Mouse (Mus musculus): ENCODE measurements around the gene Vrk1. TPM values are rescaled to one million over a fixed set of nuclear protein-coding genes. Genes with fewer than 3 reads are reported as not detected.

Gene Vrk1
- polyA plus RNA-seq, 1 experiment from 2014 or later: 110 TPM

- no peak for DNase-seq (ENCODE audit: low spot score)
- no peaks in the 10 kb centered on the region for H3K27me3 ChIP-seq (ENCODE audit: low read depth, poor library complexity, severe bottlenecking)
- no peak overlapping the region for H3K4me3 ChIP-seq
- no peak overlapping the region for H3K27ac ChIP-seq (replicated peaks)
- peaks cover 31% of the 10 kb centered on the region for H3K36me3 ChIP-seq
- no peaks in the 10 kb centered on the region; the same call in 1 of the 2 replicates for H3K9me3 ChIP-seq (replicated peaks)
- H3K4me1 ChIP-seq: no peaks in the 10 kb centered on the region
- WGBS: 90% methylated on average over 9 of the region's 9 CpGs
These were observed 21.9 kb downstream of the Vrk1 start for GRCm38 (mm10) chr12:106031916-106032315.

DNA sequence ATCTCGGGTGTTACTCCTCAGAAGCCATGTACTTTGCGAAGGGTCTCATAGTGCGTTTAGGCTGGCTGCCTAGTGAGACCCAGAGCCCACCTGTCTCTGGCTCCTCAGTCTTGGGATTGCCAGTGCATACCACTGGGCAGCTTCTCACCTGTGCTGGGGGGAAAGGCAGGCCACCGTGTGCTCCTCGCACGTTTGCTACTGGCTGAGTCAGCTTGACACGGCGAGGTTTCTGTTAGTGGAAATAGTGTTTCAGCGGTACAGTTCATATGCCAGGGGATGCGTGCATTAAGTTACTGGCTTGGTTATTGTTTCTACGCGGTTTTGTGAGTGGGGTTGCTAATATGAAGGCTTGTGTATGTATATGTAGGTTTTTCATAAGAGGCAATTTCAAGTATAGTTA, 22.3 kb downstream of the Vrk1 start:
- Histone ChIP-seq H3K4me1 (no peaks in the 10 kb centered on the region), H3K4me3 (no peak overlapping the region), H3K9me3 (replicated peaks) (no peaks in the 10 kb centered on the region; the same call in 1 of the 2 replicates), H3K27ac (replicated peaks) (no peak overlapping the region), H3K27me3 (ENCODE audit: low read depth, poor library complexity, severe bottlenecking) (no peaks in the 10 kb centered on the region), H3K36me3 (peaks cover 31% of the 10 kb centered on the region)
- 94% methylated on average over 12 of the region's 12 CpGs for WGBS
- DNase-seq (ENCODE audit: low spot score): no peak

GRCm38 (mm10) chr12:106034267-106034666, 24.2 kb downstream of the Vrk1 start:
- Histone ChIP-seq H3K4me3 (no peak overlapping the region), H3K36me3 (peaks cover 31% of the 10 kb centered on the region), H3K27ac (replicated peaks) (no peak overlapping the region), H3K9me3 (replicated peaks) (no peaks in the 10 kb centered on the region), H3K27me3 (ENCODE audit: low read depth, poor library complexity, severe bottlenecking) (no peaks in the 10 kb centered on the region), H3K4me1 (no peaks in the 10 kb centered on the region)
- WGBS: 94% methylated on average over 7 of the region's 7 CpGs
- DNase-seq (ENCODE audit: low spot score): no peak

DNA sequence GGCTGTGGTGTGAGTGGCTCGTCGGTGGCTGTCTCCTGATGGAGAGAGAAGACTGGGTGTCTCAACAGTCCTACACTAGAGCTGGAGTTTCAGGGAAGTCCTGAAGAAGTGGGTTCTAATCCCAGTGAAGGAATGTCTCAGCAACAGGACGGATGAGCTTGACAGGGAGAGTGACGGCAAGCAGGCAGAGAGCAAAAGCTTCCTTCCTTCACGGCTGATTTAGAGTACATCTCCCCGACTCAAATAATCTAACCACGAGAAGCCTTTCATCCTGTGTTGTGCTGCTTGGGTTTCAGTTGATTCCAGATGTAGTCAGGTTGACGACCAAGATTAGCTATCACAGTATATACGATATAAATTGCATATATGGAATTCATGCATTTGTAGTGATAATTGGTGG, 24.7 kb downstream of the Vrk1 start:
- no peak for DNase-seq (ENCODE audit: low spot score)

DNA sequence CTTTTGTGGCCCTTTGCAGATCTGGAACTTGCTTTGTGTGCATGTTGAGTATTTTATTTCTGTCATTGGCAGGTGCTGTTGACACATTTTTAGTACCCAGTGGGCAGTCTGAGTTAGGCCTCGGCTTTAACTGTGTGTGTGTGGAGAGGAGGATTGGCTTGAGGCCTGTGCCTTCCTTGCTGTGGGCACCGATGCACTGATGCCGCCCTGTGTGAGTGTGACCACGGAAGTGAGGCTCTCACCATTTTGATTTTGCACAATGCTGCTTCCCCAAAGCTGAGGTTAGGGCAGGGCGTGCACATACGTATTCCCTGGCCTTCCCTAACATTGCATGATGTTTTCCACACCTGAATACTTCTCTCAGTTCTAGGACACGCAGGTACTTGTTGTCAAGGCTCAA, 30.2 kb downstream of the Vrk1 start:
- Histone ChIP-seq H3K4me3 (no peak overlapping the region), H3K4me1 (no peaks in the 10 kb centered on the region), H3K36me3 (peaks cover 84% of the 10 kb centered on the region), H3K27me3 (ENCODE audit: low read depth, poor library complexity, severe bottlenecking) (no peaks in the 10 kb centered on the region), H3K27ac (replicated peaks) (no peak overlapping the region), H3K9me3 (replicated peaks) (no peaks in the 10 kb centered on the region)
- no peak for DNase-seq (ENCODE audit: low spot score)
- 92% methylated on average over 7 of the region's 7 CpGs for WGBS

More for the DNA sequence above, 24.7 kb downstream of the Vrk1 start:
- Histone ChIP-seq H3K9me3 (replicated peaks) (no peaks in the 10 kb centered on the region), H3K27ac (replicated peaks) (no peak overlapping the region), H3K27me3 (ENCODE audit: low read depth, poor library complexity, severe bottlenecking) (no peaks in the 10 kb centered on the region), H3K4me1 (no peaks in the 10 kb centered on the region), H3K4me3 (no peak overlapping the region), H3K36me3 (peaks cover 35% of the 10 kb centered on the region)
- WGBS: 91% methylated on average over 9 of the region's 9 CpGs

DNA sequence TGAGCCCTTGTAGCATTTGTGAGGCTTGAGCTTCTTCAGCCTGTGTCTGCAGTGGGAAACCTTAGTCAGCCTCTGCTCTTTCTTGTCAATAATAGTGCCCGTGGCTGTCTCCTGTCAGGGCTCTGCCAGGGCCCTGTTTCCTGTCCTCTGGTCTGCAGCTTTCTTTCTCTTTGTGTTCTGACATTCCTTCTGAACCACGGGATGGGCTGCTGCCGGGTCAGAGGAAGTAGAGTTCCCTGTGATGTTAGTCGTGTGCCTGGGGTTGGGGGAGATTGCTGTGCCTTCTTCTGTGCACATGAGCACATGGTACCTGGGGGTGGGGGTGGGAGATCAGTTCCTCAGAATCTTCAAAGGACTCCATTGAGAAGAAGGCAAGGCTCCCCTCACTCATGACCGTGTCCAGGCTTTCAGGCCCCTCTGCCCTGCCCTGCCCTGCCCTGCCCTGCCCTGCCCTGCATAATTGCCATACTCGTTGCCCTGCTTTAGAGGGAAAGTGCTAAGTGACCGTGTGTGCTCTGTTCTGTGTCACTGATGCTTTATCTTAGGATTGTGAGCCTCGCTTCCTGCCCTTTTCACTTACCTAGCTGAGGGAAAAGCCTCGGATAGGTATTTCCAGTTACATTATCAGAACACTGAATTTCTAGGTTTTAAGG, 36.2 kb downstream of the Vrk1 start:
- no peaks in the 10 kb centered on the region for H3K27me3 ChIP-seq (ENCODE audit: low read depth, poor library complexity, severe bottlenecking)
- DNase-seq (ENCODE audit: low spot score): no peak
- 57% methylated on average over 9 of the region's 9 CpGs for WGBS

DNA sequence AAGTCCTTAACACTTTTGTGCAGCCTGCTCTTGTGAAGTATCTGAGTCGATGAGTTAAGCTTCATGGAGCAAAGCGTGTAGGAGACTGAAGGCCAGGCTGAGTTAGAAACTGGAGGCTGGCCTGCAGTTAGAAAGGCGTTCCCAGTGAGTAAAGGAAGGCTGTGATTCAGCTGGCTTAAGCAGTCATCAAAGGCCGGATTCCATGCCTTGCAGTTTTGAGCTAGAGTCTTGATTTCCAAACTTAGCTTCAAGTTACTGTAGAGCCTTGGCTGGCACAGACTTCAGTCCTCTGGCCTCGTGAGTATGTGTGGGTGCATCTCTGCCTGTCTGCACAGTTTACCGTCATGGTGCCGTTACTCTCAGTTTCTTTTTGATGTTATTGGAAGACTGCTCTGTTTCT, 42.2 kb downstream of the Vrk1 start:
- H3K27me3 ChIP-seq (ENCODE audit: low read depth, poor library complexity, severe bottlenecking): no peaks in the 10 kb centered on the region
- no peak for DNase-seq (ENCODE audit: low spot score)
- H3K36me3 ChIP-seq: peaks cover 55% of the 10 kb centered on the region
- H3K4me1 ChIP-seq: no peaks in the 10 kb centered on the region
- WGBS: 93% methylated on average over 7 of the region's 7 CpGs
- H3K4me3 ChIP-seq: no peak overlapping the region
- H3K9me3 ChIP-seq (replicated peaks): no peaks in the 10 kb centered on the region
- H3K27ac ChIP-seq (replicated peaks): no peak overlapping the region

More for the DNA sequence above, 36.2 kb downstream of the Vrk1 start:
- Histone ChIP-seq H3K9me3 (replicated peaks) (no peaks in the 10 kb centered on the region), H3K36me3 (peaks cover 67% of the 10 kb centered on the region), H3K4me1 (peaks cover 10% of the 10 kb centered on the region), H3K4me3 (no peak overlapping the region), H3K27ac (replicated peaks) (peak overlapping the region; percentile 65)

- peak; percentile 75 for DNase-seq (ENCODE audit: low spot score)
- WGBS: 53% methylated on average over 6 of the region's 6 CpGs
- no peak overlapping the region for H3K27ac ChIP-seq (replicated peaks)
- H3K4me3 ChIP-seq: no peak overlapping the region
- H3K4me1 ChIP-seq: no peaks in the 10 kb centered on the region
- H3K36me3 ChIP-seq: peaks cover 68% of the 10 kb centered on the region
- no peaks in the 10 kb centered on the region for H3K27me3 ChIP-seq (ENCODE audit: low read depth, poor library complexity, severe bottlenecking)
- no peaks in the 10 kb centered on the region for H3K9me3 ChIP-seq (replicated peaks)
These were observed 45.8 kb downstream of the Vrk1 start for GRCm38 (mm10) chr12:106055799-106056198.

DNA sequence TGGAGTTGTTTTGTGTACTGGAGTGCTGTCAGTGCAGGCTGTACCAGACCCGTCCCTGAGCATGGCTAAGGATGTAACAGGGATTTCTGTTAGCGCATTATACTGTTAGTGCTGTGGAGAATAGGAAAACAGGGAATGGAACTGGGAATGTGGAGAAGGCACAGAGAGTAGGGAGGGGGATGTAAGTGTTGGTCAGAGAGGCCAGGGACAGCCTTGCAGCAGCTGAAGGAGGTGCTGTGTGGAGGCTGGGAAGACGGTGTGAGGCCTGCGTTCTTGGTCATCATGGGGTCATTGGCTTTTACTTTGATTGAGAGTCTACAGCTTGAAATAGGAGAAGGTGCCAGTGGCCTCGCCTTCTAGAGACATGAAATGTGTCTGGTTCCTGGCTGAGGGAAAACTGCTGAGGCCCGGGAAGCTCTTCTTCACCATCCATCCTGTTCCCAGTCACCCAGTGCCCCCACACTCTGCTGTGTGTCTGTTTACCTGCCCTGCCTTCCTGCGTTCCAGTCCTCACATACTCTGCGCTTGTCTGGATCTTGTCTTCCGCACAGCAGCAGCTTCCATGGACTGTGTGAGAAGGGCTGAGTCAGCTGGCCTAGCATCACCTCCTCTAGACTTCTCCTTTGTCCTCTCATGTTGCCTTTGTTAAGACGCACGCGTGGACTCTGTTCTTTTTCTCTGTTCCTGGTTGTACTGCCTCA, 50.0 kb downstream of the Vrk1 start:
- 84% methylated on average over 12 of the region's 12 CpGs for WGBS
- no peaks in the 10 kb centered on the region for H3K4me1 ChIP-seq
- DNase-seq (ENCODE audit: low spot score): no peak
- no peaks in the 10 kb centered on the region for H3K27me3 ChIP-seq (ENCODE audit: low read depth, poor library complexity, severe bottlenecking)
- no peaks in the 10 kb centered on the region for H3K9me3 ChIP-seq (replicated peaks)
- peaks cover 82% of the 10 kb centered on the region for H3K36me3 ChIP-seq
- no peak overlapping the region for H3K27ac ChIP-seq (replicated peaks)
- H3K4me3 ChIP-seq: no peak overlapping the region

DNA sequence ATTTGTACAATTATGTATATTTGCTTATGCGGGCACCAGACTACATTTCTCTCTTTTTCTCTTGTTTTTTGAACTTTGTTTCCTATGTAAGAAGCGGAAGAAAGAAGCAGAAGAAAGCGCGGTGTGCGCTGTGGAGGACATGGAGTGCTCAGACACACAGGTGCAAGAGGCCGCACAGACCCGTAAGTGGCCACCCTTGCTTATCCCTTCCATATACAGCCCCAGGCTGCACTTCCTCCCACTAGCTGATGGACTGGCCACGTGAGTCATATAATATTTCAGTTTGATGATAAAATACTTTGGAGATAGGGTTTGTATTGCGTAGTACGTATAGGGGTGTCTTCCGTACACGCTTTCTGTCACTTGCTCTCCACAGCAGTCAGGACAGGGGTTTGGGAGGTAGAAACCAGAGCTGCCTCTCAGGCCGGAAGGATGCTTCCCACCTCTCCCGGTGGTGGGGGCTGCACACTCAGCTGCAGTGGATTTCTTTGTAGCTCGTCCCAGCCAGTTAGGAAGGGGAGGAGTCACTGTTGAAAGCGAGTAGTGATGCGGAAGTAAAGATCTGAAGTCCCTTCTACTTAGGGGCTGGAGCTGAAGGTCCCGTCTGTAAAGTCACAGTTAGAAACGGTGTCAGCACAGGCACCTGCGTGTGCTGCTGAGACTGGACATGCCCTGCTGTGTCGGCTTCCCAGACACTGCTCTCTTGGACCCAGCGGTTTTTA, 60.6 kb downstream of the Vrk1 start:
- peaks cover 71% of the 10 kb centered on the region for H3K36me3 ChIP-seq
- 66% methylated on average over 22 of the region's 22 CpGs for WGBS
- DNase-seq (ENCODE audit: low spot score): no peak

DNA sequence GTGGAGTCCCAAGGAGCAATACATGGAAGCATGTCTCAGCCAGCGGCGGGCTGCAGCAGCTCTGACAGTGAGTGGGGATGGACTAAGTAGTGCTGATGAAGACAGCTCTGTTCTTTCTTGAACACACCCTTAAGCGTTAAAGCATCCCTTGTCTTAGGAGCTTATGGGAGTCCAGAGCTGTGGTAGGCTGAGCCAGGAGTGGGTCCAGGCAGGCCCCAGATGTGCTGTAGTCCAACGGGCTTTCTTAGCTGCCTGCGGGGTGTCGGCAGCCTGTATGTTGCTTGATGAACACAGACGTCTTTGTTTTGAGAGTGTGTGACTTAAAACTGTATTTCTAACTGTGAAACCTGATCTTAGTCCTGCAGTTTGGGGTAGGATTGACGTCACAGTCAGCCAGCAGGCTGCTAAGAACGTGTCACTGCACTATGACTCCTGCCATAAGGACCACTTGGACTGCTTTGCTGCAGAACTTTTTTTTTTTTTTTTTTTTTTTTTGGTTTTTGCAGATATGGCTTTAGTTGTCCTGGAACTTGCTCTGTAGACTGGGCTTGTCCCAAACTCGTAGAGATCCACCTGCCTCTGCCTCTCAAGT, 61.6 kb downstream of the Vrk1 start:
- Histone ChIP-seq H3K27me3 (ENCODE audit: low read depth, poor library complexity, severe bottlenecking) (no peaks in the 10 kb centered on the region), H3K36me3 (peaks cover 70% of the 10 kb centered on the region), H3K4me1 (peaks cover 17% of the 10 kb centered on the region), H3K27ac (replicated peaks) (0 out of 2 replicates have a peak overlapping the region, but pooled peaks have one; percentile 3), H3K4me3 (no peak overlapping the region), H3K9me3 (replicated peaks) (no peaks in the 10 kb centered on the region)
- 76% methylated on average over 10 of the region's 10 CpGs for WGBS
- DNase-seq (ENCODE audit: low spot score): no peak

More for the DNA sequence above, 60.6 kb downstream of the Vrk1 start:
- Histone ChIP-seq H3K27me3 (ENCODE audit: low read depth, poor library complexity, severe bottlenecking) (no peaks in the 10 kb centered on the region), H3K27ac (replicated peaks) (no peak overlapping the region), H3K4me3 (no peak overlapping the region), H3K4me1 (peaks cover 17% of the 10 kb centered on the region), H3K9me3 (replicated peaks) (no peaks in the 10 kb centered on the region)

GRCm38 (mm10) chr12:106074371-106075155, 64.5 kb downstream of the Vrk1 start:
- Histone ChIP-seq H3K27ac (replicated peaks) (no peak overlapping the region), H3K4me3 (no peak overlapping the region), H3K9me3 (replicated peaks) (no peaks in the 10 kb centered on the region), H3K27me3 (ENCODE audit: low read depth, poor library complexity, severe bottlenecking) (no peaks in the 10 kb centered on the region), H3K36me3 (peaks cover 55% of the 10 kb centered on the region), H3K4me1 (peaks cover 23% of the 10 kb centered on the region)
- no peak for DNase-seq (ENCODE audit: low spot score)
- WGBS: 82% methylated on average over 12 of the region's 12 CpGs
